Mouse (Mus musculus) cerebellum, adult 11 months (tissue): ENCODE results near the gene Car5a.

ENCODE experiments used
- DNase-seq: peaks from one replicate; pipeline ENCODE4 v3.0.0; 2022

The Car5a gene

DNA sequence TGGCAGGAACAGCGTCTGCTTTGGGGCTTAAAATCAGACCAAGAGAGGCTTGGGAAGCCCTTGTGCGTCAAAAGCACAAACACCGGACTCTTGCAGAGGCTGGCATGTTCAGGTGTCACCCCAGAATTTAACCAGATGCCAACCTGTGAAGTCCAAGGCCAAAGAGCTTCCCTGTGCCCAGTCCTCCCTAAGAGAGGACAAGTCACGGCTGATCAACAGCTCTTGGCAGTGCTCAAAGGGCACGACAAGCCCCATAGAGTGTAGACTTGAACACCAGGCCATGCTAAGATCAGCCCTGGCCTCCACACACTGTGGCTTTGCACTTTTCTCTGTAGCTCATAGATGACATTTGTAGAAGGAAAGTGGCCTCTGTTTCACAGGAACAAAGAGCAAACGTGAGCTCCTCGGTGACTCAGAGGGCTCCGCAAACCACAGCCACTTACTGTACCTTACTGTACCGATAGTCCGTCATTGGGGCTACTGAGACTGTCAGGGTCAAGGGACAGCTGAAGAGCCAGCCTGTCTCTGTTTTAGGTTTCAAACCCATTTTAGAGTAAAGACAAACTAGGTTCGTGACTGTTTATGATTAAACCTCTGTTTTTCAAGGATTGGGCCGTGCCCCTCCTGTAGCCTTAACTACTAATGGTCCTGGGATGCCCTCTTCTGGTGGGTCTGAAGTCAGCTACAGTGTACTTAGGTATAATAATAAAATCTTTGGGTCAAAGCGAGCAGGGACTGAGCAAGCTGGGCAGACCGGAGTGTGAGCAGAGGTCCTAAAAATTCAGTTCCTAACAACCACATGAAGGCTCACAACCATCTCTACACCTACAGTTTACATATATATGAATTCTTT, 11.8 kb downstream of the Car5a start:
- DNase-seq, result no peak

GRCm38 (mm10) chr8:121932026-121932667, 12.6 kb downstream of the Car5a start:
- no peak for DNase-seq

GRCm38 (mm10) chr8:121931571-121931970, 13.1 kb downstream of the Car5a start:
- no peak for DNase-seq

DNA sequence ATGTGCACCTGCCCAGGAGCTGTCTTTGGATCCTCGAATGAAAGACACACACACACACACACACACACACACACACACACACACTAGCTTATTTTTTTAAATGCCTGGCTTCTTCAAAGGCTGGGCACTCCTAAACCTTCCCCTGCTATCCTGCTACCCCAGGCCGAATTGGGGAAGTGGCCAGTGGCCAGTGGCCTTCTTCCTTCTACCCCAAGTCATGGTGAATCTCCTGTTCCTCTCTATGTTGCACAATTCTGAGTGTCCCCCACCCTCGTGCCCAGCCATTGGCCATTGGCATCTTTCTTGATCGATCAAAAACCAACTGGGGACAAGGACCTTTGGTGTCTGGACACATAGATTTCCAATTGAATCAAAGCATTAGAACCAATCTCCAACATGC, 14.7 kb downstream of the Car5a start:
- DNase-seq, result no peak

GRCm38 (mm10) chr8:121927316-121927715, 17.4 kb downstream of the Car5a start:
- no peak for DNase-seq

GRCm38 (mm10) chr8:121926266-121926665, 18.4 kb downstream of the Car5a start:
- DNase-seq, result no peak

DNA sequence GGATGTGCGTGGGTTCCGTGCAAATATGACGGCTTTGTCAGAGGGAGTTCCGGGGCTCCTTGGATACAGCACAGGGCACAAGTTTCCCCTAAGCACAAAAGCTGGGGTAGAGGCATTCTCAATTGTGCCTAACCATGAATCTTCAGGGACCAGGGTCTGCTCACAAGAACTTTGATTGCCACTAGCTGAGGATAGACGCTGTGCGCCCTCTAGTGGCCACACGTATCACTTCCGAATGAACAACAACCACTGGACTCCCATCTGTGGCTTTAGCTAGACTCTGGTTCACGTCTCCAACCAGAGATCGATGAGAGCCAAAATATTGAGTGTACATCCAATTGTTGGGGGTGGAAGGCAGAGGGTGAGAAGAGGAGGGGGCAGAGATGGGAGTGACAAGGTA, 19.1 kb downstream of the Car5a start:
- peak; percentile 67 for DNase-seq

- DNase-seq, result no peak
These were observed 20.0 kb downstream of the Car5a start for GRCm38 (mm10) chr8:121924681-121925080.

DNA sequence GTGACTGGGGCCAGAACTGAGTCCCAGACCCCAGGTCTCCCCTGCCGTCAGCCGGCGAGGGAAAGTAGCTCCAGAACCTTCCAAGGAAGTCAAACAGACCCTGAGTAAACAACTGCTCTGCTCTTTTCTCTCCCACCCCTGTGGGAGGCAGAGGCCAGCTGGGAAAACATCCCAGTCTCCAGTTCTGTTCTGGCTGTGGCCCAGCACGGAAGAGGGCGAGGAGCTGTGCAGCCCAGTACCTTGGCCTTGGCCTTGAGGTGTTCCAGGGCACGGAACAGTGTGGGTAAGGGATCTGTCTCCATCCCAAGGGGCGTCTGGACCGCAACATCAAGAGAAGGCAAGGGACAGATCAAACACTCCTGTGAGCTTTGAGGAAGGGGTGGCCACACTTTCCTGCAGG, 22.6 kb downstream of the Car5a start:
- no peak for DNase-seq

GRCm38 (mm10) chr8:121921582-121921981, 23.1 kb downstream of the Car5a start:
- DNase-seq, result no peak

- DNase-seq, result no peak
These were observed 25.0 kb downstream of the Car5a start for GRCm38 (mm10) chr8:121919731-121920130.

GRCm38 (mm10) chr8:121919158-121919557, 25.5 kb downstream of the Car5a start:
- DNase-seq, result no peak

DNA sequence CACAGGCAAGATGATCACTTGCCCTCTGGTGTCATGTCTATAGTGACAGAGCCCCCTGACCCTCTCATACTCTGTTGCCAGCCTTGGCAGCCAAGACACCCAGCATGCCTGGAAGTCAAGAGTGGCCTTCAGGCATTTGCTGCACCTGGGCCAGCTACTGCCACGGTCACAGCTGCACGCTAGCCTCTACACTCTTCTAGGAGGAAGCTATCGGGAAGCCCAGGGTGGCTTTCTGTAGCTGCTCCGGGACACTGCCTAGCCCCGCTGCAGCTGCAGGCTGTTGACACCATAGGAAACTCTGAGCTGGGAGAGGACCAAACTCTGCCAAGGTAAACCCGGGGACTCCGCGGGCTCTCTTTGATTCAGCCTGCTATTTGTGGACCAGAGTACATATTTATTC, 31.3 kb downstream of the Car5a start:
- no peak for DNase-seq

DNA sequence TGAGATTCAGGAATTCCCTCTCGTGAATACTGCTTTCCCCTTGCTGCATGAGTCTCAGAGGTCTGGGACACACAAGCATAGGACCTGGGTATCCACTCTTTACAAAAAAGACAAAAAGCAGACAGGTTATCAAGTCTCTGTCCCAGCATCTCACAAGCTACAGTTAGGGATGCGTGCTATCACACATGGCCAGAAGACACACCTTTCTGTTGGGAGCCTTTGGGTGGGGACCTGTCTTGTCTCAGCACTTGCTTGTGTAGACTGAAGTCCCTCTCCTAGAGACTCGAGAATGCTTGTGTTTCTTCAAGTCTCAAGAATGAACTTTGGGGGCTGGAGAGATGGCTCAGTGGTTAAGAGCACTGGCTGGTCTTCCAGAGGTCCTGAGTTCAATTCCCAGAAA, 31.9 kb downstream of the Car5a start:
- DNase-seq, result no peak

DNA sequence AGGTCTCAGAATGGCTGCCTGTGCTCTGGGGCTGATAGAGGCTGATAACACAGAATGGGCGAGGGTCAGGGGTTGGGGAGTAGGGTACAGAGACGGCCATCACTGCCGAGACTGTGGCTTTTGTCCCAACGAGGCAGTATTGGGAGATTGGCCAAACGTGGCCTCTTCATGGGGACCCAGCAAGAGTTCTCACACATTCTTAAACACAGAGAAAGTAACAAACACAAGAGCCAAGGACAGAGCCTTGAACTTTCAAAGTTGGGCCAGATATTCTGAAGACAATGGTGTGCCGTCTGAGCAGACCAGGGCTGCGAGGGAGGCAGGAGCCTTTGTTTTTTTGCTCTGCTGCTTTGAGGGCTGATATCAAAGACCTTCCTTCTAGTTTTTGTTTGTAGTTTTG, 32.7 kb downstream of the Car5a start:
- no peak for DNase-seq

DNA sequence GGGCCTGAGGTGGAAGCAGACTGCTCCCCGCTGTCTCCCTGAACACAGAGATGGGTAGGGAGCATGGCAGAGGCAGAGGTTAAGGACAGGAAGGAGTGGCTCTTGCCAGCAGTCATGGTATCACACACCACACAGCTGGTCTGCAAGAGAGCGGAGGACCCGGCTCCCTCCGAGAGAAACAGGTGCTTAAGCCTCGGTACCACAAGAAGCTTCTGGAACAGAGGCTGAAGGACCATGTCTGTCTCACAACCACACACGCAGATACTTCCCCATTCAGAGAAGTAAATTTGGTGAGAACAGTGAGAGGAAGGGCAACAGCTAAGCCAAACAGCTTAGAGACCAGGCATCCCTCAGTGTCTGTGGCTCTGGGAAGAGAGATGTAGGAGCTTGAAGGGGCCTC, 33.3 kb downstream of the Car5a start:
- no peak for DNase-seq

- peak; percentile 77 for DNase-seq
These were observed 35.0 kb downstream of the Car5a start for GRCm38 (mm10) chr8:121909663-121910062.

DNA sequence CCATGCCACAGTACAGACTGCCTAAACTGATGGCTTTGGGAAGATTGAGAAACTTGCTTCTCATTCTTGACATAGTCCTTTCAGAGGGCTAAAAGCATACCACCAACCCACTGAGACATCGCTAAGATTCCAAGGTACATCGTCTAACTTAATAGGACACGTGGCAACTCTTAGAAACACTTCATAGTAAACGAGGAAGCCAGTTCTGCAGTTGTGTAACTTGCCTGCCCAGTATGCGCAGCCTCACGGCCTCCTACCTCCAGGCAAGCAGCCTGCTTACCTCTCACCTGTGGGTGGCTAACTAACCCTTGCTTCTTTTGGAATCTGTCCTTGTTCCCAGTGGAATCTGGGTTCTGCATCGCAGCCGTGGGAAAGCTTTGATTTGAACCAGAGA, 35.6 kb downstream of the Car5a start:
- no peak for DNase-seq

- DNase-seq, result no peak
These were observed 36.1 kb downstream of the Car5a start for GRCm38 (mm10) chr8:121908378-121909147.

GRCm38 (mm10) chr8:121907587-121908248, 37.0 kb downstream of the Car5a start, which contains the start of gene Slc7a5:
Gene Slc7a5 (minus strand): TSS chr8:121907694.
- DNase-seq, result peak; percentile 96

DNA sequence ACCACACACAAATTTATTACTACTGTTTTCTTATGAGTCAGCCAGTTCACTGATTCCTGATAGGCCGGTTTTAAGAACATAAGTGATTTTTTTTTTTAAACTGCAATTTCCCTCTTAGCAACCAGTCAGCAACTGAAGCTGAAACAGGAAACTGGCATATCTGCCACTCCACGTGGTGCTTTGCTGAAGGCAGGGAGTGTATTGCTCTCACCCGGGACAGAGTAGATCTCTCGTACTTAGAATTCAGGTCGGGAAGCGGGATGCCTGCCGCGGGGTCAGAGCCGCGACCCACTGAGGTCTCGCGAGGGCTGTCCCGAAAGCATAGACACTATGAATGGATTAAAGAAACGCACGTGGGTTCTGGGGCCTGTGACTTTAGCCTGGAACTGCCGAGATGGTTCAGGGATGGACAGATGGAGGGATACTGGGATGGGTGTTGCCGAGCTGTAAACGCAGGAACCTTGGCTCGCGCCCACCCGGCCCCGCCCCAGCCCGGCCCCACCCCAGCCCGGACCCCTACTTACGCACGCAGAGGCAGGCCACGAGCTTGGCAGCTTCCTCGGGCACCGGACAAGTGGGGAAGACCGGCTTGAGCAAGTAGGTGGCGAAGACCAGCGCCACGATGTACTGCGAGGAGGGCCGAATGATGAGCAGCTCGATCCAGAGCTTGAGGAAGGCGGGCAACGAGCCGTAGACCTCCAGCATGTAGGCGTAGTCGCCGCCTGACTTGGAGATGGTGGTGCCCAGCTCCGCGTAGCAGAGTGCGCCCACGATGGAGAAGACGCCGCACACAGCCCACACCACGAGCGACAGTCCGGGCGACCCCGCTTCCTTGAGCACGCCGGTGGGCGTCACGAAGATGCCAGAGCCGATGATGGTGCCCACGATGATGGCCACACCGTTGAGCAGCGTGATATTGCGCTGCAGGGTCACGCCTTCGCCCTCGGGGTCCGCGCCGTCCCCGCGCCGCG, 37.9 kb downstream of the Car5a start:
- no peak for DNase-seq

DNA sequence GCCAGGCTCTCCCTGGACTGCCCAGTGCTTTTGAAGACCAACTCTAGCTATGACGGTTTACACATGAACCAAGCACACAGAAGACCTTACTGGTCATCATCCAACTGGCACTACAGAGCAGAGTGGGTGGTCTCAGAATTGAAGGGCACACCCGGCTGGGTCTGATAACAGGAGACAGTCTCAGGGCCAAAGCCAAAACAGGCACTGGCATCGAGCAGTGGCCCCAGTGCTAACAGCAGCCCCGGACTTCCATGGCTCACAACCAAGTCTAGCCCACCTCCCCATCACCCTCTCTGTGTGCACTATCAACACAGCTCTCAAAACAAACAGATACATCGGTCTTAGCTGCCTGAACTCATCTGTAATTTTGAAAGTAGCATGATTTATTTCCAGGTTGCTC, 38.8 kb downstream of the Car5a start:
- DNase-seq, result no peak
